Mouse (Mus musculus): Measurements from ENCODE around the gene Ankfn1.

GRCm38 (mm10) chr11:89403436-89403835 is 374.0 kb downstream of the Ankfn1 start:
- TF ChIP-seq GATA1 (IDR thresholded peaks at IDR 0.05; ENCODE audit: low read length) (no peak), TAL1 (IDR thresholded peaks at IDR 0.05; ENCODE audit: low read length) (no peak)

Data from erythroblast, embryonic 14.5 days (primary cell).